Mouse (Mus musculus) right cerebral cortex, postnatal 36 days (tissue): ENCODE results near the gene Dapk2.

Experiments
- DNase-seq, 2 experiments: peaks; one replicate each; pipeline ENCODE4 v3.0.0; 2022; ENCODE audit warnings: low spot score in 2 of 2, mixed read lengths in 1 of 2

The Dapk2 gene

DNA sequence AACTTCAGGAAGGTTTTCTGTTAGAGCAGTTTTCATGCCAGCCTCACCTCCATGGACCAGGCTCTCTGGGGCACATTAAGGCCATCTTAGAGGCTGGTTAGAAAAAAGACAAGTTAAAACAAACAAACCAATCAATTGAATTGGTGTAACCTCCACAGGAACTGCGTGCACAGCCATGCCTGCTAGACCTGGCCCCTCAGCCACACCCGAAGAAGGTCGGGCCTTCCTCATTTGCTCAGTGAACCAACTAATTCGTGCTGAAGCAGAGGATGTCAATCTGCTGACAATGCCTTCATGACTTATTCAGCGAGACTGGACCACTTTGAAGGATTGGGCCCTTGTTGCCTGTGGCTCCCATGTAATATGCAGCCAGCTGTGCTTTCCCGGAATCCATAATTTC is 28.4 kb downstream of the Dapk2 start:
- no peak for DNase-seq

DNA sequence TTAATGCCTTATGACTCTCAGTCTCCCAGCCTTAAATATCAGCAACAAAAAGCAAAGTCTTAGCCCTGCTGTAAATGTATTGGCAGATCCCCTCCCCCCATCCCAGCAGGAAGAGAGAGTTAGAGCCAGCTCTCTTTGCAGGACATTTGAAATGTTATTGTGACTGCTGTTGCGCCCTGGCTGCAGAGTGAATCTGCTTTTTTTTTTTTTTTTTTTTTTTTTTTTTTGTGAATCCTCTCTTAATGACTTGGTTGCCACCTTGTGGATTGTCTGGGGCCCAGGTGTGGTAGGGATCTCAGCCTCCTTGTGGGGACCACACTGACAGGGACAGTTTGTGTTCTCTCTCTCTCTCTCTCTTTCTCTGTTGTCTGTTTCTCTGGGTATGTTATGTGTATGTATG is 31.0 kb downstream of the Dapk2 start:
- no peak for DNase-seq

DNA sequence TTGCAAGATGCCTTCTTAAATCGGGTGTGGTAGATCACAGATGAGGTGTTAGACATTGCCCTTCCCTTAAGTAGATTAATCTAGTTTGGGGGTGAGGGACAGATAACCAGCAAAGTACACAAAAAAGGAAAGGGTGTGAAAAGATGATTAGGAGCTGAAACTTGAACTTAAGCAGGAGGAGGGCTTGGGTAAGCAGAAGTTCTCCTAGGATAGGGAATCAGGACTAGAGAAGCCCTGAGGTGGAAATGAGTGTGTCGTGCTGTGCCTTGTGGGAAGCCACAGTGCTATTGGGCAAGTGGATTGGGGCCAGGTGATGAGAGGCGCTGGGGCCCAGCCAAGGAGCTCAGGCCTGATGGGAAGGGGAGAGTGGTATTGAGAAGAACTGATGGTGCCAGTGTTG is 36.0 kb downstream of the Dapk2 start:
- no peak for DNase-seq

DNA sequence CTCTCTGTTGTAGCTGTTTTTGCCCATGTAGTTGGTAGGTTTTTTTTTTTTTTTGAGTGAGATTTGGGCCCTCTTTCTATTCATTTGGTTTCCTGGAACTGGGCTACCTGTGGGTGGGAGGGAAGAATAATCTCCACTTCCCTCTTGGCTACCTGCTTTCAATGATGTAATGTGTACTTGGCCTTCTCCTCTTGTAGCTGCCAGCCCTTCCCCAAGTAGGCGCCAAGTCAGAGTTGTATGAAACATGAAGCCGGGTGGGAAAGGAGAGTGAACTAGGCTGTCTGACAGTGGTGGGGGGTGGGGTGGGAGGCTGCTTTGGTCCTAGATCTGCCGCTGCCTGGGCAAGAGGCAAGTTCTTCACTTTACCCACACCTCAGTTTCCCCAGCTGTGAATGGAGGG is 38.5 kb downstream of the Dapk2 start:
- no peak for DNase-seq

DNA sequence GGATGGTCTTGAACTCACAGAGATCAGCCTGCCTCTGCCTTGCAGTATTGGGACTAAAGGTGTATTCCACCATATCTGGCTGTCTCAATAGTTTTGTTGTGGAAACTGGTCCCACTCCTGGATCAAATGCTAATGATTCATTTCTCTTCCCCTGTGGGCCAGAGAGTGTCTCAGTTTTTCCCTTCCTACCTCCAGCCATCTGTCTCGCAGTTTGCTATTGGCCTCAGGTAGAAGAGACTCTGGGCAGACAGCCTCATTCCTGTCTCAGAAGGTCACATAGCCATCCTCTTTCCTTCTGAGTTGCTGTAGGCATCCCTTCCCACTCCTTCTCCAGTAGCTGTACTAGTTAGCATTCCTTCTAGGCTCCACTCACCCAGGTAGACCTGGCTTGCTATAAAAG is 40.5 kb downstream of the Dapk2 start:
- no peak for DNase-seq

DNA sequence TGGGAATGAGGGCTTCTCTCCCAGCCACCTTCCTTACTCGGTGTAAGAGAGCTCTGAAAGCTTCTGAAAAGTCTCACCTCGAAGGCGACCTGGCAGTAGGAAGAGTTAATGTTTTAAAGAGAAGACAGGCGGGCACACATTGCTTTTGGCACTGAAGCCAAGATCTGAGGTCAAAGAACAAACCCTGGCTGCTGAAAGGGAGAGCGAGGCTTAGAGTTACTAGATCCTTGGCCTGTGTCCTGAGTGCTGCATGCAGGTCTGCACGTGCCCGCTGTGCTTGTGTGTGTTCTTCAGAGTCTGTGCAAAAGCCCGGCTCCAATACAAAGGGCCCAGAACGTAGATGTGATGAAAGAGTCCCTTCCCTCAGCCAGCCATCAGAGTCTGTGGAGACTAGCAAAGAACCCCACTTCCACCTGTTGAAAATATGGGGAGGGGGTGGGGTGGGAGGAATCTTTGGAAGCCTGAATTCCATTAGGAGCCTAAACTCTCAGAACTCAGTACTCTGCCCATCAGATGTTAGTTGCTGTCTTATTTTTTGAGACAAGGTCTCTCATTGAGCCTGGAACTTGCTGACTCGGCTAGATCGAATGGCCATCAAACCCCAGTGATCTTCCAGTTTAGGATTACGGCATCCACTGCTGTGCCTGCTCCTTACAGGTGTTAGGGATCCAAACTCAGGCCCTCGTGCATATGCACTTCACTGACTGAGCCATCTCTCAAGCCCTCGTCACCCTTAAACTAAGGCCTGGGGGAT is 41.8 kb downstream of the Dapk2 start:
- no peak for DNase-seq

DNA sequence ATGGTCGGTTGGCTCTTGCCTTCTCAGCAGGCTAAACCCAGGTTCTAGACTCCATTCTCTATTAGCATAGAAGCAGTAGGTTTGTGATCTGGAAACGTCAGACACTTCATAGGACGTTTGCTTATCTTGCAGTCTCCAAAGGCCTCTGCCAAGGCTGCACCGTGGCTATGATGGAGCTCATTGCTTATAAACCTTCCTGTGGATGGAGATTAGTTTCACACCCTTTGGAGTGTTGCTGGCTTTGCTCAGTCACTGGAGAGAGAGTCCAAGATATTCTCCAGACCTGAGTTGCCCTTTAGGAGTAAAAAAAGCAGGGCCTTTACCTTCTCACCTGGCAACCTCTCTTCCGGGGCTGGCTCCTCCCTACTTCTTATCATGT is 42.4 kb downstream of the Dapk2 start:
- no peak for DNase-seq

DNA sequence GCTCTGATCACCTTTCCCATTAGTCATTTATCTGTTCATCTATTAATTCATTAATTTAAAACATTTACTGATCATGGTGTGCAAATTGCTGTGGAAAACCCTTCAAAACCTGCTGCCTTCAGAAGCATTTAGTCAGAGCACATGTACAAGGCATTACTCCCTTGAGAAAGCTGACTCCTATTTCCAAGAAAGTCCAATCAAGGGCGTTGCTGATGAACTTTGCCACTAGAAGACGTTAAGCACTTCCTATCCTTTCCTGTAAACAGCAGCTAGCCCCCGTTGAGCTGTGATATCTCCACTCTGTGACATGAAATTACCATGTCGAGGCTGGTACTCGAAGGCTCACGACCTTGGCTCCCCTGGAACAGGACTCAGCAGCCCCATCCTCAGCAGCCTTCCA is 43.6 kb downstream of the Dapk2 start:
- no peak for DNase-seq

DNA sequence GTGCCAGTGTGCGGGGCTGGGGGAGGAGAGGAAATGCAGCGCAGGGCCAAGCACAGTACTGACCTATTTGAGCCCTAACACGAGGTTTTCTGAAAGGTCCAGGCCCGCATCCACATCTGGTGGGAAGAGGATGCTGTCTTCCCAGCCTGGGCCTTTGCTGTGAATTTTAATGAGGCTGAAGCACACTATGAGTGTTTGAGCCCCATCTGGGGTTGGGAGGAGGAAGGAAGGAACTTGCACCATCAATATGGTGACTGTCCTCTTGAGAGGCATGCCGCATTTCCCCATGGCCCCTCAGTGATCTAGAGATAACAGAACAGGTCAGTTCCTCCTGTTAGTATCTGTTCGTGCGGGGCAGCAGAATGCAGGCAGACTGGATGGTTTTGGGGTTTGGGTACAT is 44.4 kb downstream of the Dapk2 start:
- DNase-seq = no peak

DNA sequence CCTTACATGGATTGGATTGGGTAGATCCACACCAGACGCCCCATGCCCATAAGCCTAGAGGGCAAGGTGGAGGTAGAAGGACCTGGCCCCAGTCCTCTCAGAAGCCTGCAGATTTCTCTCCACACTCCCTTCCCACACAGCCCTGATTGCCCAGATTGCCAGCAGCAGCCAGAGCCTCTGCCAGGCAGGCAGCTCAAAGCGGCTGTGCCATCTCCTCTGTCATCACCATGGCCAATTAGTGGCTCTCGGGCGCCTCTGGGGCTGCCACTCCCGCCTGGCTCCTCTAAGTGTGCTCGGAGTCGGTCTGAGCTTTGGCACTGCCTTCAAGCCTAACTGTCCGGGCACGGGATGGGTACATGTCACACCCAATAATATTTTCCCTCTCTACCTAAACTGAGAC is 47.7 kb downstream of the Dapk2 start:
- no peak for DNase-seq

DNA sequence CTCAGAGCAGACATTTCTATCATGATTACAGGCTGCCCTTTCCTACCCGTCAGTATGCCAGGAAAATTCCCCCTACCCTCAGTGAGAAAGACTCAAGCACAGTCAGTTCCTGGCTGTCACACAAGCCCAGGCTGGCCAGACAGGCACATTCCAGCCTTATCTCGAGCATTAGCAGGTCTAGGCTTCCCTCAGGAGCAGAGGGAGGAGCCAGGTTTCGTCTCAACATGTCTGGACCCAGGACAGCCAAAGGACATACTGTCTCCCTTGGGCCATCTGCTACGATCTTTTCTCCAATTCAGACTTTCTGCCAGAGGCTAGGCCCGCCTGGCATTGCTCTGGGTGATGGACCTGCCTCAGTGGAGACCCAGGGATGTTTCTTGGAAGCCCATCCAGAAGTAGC is 48.8 kb downstream of the Dapk2 start:
- DNase-seq = no peak

DNA sequence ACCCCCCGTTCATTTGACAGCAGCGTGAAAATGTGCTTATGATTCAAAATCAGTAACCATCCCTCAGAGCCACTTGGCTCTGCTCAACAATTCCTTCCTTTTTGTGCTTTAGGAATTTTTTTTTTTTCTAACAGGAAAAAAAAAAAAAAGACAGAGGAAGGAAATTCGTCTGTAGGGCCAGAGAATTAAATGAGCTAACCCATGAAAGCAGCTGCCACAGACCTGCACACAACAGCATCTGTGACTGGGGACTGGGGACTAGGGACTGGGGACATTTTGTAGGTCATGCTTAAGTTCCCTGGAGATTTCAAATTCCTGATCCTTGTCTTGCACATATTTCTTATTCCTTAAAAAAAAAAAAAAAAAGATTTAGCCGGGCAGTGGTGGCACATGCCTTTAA is 53.4 kb downstream of the Dapk2 start:
- DNase-seq = no peak

DNA sequence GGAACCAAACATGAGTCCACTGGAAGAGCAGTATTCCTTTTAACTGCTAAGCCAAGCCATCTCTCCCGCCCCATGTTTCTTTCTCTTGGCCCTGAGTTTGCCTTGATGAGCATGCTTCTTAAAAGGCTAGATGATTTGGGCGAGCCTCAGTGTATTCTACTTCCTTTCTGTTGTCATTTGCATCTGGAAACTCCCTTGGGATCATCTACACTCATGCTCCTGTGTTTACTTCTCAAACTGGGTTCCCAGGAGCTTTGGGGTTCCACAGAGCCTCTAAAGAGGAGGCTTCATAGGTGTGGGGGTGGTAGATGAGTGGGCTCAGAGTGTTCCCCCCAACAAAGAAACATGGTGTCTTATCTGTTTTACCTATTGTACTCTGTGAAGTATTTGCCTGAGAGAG is 54.1 kb downstream of the Dapk2 start:
- no peak for DNase-seq

DNA sequence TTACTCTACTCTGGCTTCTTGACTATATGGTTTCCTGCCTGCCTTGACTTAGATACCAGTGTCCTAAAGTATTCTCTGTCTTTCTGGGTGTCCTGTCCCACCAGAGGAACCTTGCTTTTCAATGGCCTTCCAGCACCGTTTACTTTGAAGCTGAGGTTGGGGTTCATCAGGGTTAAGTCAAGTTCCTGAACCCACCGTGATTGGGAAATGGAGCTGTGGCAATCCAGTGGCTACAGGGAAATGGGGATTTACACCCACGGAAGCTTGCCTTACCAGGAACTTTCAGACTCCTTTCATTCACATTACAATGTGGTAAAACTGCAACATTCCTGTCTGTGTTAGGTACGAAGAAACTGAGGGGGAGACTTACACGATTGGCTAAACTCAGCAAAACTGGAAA is 54.8 kb downstream of the Dapk2 start:
- DNase-seq = no peak

DNA sequence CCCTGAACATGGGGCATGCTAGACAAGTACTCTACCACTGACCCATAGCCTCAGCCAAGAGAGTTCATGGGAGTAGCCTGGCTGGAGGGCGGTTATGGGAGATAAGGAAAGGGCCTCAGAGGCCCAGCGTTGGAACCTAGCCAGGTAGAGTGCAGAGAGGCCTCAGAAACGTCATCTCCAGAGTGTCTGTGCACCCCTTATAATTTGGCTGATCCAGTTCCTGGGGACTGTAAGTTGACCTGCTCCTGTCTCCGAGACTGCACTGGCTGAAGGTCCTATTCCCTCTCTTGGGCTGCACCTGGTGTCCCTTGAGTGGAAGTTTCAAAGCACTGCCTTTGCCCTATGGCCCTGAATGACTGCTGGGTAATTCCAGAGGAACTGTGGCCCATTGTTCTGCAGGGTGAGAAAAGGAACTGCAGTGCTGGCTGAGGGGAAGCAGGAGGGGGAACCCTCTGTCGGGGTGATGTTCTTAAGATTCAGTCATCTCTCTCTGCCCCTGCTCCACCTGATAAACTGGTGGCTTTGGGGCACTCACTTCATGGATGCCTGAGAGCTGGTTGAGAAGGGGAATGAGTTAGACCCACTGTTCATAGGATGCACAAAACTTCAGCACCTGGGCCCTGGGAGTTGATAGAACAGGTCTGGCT is 55.5 kb downstream of the Dapk2 start:
- no peak for DNase-seq

DNA sequence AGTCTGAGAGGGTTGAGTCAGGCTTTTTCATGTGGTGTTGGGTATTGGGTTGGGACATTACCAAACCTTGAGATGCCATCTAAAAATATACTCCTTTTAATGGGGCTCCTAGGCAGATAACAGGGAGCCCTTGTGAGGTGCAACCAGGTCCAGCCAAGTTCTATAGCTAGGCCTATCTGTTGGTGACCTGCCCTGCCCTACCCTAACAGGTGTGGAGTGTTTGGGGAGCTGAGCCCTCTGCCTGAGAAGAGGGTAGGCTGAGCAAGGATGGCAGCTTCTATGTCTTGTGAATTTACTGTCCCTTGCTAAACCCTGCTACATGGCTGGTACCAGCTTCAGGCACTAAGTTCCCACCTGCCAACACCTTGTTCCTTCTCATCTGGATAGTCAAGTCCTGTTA is 57.5 kb downstream of the Dapk2 start:
- no peak for DNase-seq

DNA sequence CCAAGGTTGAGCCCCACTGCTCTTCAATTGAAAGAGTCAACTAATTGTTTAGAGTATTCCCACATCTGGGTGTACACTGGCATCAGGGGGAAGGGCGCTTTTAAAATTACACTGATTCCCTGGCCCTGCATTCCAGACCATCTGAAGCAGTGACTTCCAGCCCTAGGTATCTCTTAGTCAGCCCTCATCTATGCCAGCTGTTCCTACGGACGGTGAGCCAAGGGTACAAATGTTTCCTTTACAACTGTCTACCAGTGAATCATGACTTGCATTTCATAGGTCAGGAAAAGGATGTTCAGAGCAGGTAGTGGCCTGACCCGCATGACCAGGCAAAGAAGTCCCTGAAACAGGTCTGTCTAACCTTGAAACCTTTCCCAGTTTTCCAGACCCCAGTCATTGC is 59.9 kb downstream of the Dapk2 start:
- no peak for DNase-seq

DNA sequence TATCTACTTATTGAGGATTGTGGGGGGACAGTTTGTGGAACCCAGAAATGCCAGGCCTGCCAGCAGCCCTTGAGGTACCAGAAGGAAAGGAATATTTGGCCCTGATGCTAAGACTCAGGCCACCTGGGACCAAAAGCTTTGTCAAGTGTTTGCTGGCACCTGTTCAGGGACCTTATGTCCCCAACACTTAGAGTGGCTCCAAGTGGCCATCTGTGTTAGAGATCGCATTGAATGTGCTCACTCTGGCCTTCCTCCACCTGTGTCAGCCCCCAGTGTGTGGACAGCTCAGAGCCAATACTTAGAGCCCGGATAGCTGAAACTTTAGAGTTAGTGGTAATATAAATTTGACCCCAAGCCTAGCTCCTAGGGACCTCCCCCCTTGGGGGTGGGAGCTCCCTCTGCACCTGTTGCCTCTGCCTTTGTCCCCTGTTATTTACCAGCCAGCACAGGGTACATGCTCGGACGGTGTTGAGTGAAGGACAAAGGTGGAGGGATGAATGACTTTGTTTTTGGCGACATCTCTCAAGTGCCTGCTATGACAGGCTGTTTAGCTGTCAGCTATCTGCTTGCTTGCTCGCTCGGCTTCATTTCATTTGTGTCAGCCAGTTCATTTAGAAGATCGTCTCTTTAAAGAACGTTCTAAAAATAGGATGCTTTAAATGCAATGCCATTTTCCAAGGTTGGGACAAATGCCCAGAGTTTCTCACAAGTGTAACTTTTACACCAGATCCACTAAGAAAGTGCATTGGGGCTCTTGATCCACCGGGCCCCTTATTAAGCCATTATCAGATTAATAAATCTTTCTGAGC is 61.1 kb downstream of the Dapk2 start:
- DNase-seq = no peak

DNA sequence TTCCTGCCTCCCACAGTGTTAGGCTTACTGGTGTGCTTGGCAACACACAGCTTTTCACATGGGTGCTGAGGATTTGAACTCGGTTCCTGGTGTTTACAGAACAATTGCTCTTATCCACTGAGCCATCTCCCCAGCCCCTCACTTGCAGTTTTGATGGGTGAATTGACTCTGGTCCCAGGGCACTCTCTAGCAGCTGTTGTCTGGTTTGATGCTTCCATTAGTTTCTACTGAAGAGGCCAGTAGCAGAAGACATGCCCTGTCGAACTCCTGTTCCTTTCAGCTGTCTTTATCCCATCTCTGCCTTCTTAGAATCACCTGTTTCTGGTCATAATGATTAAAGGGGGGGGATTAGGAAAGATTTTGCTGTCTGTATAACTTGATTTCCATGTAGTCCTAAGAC is 65.8 kb downstream of the Dapk2 start:
- no peak for DNase-seq

DNA sequence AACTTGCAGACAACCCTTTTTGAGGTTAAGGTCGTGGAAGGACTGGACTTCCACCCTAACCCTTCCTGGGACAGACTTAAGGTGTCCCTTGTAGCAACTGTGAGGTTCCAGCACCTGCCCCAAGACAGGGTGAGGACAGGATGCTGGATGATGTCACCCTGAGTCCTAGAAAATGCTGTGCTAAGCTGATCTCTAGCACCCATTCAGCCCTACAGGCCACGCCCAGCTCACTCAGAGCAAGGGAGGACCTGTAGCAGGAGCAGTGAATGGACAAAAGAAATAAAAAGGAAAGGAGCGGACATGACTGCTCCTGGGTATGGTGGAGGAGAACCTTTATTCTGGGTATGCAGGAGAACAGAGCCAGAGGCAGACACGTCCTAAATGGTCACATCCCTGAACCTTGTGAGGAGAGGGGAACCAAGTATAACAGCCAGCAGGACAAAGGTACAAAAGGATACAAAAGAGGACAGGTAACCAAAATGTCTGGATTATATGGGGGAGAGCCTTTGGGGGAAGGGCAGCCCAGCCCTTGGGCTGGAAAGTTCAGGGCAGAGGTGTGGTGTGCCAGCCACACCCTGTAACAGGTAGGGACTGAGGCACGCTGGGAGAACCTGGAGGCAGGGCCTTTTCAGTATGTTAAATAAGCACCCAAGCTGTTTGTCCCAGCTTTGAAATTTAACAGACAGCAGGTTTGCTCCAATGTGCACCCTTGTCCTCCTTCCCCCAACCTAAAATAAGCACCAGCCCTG is 67.9 kb downstream of the Dapk2 start:
- DNase-seq = no peak

DNA sequence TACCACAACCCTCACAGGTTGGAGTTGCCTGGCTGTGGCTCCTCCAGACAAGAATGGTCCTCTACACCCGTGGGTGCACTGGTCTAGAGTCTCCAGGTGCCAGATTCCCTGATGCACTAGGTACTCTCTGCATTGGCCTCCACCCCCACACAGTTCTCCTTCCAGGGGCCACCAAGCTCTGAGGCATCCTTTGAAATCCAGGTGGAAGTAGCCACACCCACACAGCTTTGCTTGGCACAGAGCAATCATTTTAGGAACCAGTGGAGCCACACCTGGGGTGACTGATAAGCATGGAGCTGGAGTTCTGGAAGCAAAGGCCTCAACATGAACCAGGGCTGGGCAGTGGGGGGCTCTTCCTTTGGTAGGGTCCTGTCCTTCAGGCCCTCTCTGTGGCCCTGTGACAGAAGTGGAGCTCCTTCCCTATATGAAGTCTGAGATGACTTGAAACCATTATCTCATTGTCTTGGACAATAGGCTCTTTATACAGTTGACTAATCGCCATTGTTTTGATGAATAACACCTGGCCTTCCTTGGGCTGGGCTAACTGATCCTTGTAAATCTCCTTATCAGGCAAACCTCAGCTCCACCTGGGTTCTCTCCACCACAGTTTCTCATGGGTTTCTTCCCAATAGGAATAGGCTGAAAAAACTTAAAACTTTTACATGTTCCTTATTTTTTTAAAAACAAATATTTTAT is 70.6 kb downstream of the Dapk2 start:
- DNase-seq = no peak
